Mouse (Mus musculus): ENCODE measurements around the gene Cdhr1.
"Not testable (repeated sequence)": the region's sequence is repeated elsewhere in the genome, so short reads cannot be mapped to it uniquely, and the experiment has no call there.

Cdhr1 gene

DNA sequence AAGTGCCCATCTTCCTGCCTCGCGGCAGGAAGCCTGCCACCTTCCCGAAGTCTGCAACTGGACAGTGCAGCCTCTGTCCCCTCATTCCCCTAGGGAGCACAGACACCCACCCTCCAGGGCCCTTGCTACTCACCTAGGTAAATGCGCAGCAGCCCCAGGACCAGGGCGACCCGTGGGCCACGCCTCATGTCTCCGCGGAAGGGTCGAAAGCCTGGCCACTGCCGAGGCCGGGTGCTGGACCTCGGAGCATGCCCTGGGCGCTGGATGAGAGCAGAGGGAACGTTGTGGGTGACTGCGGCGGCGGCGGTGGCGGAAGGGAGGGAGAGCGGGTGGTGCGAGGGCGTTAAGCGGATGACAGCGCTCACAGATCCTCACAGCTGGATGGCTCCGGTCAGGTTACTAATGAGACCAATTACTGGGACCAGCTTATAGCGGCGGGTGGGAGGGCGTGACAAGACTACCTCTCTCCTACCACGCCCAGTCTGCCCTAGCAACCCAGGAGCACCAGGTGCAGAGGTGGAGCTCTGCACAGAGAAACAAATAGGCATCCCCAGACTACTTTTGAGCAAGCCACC lies at the start of gene Cdhr1:
Cdhr1 (minus strand) TSS at position 392 of the 575 bp plus-strand sequence.
- DNase-seq, result no peak

DNA sequence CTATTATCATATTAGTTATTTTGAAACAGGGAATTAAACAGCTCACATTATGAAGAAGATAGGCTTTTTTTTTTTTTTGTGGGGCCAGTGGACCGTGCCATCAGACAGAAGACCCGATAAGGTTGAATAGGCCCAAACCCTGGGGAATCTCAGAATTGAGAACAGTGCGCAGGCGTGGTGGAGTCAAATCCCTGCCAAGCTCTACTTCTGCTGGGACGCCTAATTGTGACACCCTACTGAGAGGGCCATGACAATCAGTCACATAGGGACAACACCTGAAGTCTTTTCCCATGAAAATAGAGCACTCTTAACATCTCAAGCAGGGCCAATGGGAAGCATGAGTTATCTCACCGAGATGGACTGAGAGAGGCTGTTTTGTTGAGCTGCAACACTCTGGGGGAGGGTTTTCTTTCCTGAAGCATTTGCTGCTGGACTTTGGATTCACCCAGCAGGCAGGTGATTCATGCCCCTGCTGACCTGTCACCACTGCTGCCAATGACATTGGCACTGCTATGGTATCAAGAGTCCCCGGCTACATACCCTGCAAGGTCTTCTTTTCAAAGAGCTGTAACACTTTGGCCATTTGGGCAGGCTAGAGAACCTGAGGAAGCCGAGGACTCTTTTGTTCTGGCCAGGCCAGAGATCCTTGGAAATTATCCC lies 41.0 kb upstream of the Cdhr1 start:
- DNase-seq, result no peak

DNA sequence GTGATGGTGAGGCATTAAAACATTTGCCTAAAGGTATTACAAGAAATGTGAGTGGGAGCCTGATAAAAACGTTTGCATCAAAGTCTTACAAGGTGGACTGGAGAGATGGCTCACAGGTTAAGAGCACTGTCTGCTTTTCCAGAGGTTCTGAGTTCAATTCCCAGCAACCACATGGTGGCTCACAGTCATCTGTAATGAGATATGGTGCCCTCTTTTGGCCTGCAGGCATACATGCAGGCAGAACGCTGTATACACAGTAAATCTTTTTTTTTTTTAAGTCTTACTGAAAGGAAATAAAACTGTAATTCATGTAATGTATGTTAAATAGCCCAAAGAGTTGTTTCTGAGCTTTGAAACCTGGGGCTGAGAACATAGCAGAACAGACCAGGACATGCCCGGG lies 39.4 kb upstream of the Cdhr1 start:
- DNase-seq, result not testable (repeated sequence)

DNA sequence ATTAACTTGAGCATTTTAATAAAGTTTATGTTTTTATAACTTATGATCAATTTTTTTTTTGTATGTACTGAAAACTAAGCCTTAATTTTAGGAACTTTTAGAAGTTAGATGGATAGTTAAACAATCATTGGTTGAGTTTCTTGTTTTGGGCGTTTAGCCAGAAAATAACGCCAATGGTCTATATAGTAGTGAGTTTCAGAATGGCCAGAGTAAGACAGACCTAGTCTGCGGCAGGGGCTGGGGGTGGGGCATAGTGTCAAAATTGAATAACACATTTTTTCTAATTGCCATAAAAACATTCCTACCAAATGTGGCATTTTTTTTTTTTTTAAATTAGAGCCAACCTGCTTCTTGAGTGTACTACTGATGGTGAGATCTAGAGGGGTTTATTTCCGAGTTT lies 38.0 kb upstream of the Cdhr1 start:
- DNase-seq, result peak; percentile 33

DNA sequence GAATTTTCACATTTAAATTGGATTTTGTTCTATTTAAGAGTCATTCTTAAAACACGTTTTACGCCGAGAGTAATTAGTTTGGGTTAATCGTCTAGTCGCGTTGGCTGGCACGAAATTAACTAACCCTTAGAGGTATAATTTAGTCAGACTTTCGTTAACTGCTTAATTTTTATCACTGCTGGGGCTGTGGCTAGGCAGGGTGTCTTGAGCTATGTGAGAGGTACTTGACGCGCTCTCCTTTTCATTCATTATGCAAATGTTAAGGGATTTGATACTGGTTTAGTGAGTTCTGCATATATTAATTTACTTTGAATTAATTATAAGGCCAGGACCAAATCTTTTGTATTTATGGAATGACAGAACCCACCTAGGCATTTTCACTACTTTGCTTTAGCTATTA lies 37.5 kb upstream of the Cdhr1 start:
- no peak for DNase-seq

DNA sequence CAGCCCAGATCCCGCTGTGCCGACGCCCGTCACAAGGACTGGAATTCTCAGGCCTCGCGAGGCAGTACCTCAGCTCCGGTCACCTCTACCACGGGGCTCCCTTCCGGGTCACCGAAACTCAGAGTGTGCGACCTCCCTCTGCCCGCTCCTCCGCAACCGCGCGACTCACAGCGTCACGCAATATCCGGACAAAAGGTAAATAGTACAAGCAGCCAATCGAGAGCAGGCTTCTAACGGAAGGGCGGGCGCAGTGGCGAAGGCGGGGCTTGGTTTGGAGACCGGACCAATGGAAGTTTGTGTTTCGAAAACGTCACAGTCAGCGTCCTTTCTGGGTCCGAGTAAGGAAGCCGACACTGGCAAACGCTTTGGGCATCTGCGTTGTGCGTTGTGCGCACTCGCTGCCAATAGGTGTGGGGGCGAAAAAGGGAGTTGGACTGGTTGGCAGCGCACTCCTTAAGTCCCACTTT lies 37.0 kb upstream of the Cdhr1 start, which contains the start of gene Ghitm:
Ghitm (minus strand) TSS at position 146 of the 467 bp plus-strand sequence.
- peak; percentile 98 for DNase-seq

DNA sequence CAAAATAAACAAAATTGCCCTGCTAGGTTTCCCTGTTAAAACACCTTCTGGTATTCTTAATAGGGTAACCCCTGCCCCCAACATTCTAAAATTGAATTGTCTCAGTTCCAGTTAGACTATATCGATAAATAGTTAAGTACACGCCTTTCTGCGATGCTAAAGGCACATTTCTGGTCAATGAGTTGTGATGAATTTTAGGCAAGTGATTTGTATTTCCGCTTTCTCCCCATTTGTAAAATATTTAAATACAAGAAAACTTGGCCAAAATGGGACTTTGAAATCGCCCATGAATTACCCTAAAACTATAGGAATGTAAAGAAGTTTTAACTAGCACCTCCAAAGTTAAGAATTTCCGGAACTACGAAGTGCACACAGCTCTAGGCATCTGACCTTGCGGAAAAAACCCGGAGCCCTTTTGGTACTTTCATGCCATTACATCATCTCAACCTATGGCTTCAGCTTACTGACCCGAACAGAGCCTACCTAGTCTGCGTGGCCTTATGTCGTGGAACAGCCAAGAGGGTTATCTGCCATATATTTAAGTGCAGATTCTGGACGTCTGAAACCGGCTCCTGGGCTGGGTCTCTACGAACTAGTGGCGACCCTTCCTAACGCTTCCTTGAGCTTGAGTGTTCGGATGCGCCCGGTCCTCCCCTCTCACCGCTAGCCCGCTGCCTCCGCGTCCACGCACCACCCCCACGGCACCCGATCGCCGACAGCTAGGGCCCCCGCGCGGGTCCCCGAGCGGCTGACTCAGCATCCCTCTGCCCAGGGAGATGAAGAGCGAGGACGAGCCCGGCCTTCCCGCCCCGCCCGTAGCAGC lies 36.4 kb upstream of the Cdhr1 start:
- no peak for DNase-seq

- no peak for DNase-seq
Measured at GRCm38 (mm10) chr14:37127652-37128051, 29.5 kb upstream of the Cdhr1 start.

DNA sequence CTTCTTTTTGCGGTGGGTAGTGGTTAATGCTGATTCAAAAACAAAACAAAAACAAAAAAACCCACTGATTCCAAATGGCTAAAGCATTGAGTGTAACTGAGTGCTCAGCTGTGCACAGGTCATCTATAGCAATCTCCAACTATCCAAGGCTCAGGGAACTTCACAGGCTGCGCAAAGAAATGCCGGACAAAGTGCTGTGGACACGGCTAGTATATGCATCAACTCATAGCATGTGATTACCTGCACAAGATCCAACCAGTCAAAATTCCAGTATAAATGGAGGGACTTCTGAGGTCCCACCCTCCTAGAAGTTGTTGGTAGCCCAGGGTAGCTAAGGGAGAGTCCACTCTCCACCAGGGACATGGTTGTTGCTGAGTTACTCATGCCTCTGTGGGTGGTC lies 21.1 kb upstream of the Cdhr1 start:
- no peak for DNase-seq

DNA sequence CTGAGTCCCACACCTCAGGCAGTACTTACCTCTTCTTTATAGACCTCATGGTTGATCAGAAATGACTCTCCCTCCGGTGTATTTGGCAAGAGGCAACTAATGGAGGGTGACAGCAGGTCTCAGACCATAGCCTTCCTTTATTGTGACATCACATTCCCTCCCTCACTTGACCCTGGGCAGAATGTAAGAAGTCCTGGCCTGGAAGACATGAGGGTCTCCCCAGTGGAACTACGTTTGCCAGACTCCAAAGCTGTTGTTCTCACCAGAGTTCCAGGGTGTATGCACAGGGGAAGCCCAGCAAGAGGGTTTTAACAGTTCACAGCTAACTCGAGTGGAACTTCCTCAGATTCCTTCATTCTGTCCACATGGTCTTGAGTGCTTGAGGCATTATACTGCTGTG lies 15.8 kb upstream of the Cdhr1 start, which contains the start of gene 2610528A11Rik:
2610528A11Rik (minus strand) TSS at position 101 of the 400 bp plus-strand sequence.
- no peak for DNase-seq

GRCm38 (mm10) chr14:37112931-37113330 lies 14.8 kb upstream of the Cdhr1 start:
- no peak for DNase-seq

- no peak for DNase-seq
Measured at GRCm38 (mm10) chr14:37111371-37111770, 13.2 kb upstream of the Cdhr1 start.

- no peak for DNase-seq
Measured at GRCm38 (mm10) chr14:37110456-37110855, 12.3 kb upstream of the Cdhr1 start.

DNA sequence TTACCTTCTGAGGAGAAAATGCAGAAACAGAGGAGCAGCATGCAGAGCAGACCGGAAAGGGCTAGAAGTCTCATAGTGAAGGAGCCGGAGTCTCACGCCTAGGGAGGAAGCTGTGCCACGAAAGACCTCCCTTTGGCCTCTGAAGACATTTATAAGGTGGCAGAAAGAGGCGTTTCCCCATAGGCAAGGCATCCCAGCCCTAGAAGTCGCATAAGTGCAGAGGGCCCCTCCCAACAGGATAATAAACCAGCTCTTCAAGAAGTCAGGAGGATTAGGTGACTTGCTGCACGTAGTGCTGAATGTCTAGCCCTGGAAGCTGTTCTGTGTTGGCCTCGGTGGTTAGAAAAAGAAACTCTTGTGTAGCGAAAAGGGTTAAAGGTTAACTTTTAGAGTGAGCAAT lies 11.8 kb upstream of the Cdhr1 start:
- no peak for DNase-seq

- DNase-seq, result no peak
Measured at GRCm38 (mm10) chr14:37109460-37109859, 11.3 kb upstream of the Cdhr1 start.

DNA sequence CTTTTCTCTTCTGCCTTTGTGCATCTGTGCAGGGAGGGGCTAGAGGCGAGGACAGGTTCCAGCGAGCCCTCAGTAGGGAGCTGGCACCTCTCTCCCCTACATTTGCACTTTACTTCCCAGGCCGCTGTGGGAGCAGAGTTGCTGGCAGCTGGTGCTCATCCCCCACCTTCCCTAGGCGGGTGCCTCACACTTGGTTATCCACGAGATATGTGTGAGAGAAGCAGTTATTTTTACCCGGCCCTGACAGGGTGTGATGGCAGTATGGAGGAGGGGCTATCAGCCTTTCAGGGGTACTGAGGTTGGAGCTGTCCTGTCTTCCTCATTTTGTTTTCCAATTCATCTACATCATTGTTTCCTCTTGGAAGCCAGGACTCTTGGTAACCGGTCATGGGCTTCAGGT lies 7.7 kb upstream of the Cdhr1 start:
- DNase-seq, result no peak

DNA sequence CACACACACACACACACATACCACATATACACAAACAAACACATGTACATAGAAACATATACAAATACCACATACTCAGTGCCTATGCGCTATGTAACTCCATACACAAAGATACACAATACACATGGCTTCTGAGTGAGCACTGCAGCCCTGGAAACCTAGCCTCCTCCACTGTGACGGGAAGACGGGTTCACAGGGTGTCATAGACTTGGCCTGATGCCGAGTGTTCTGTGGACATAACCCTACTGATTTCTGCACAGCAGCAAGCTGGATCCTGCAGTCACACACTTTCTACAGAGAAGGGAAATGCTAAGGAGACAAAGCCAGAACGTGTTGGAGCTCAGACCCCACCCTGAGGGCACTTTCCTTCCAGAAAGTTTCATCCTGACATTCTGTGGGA lies 6.6 kb upstream of the Cdhr1 start:
- no peak for DNase-seq

GRCm38 (mm10) chr14:37102484-37102883 lies 4.3 kb upstream of the Cdhr1 start:
- no peak for DNase-seq

DNA sequence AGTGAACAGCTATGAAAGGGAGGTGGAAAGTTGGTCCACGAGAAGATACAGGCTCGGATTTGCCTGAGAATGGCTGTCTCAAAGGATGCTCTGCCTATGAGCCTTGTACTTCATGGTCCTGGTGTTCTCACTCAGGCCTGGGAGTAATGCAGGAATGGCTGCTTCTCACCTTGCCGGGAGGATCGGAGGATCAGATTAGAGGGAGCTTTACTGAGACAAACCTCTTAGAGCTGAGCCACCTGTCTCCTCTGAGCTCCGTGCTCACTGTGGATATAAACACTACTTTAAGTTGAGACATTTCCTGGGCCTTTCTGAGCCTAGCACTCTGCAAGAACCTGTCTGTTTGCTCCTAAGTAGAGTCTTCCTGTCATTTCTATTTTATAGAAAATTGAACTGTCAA lies 3.4 kb upstream of the Cdhr1 start:
- DNase-seq, result no peak

- no peak for DNase-seq
Measured at GRCm38 (mm10) chr14:37095556-37095955, 2.6 kb downstream of the Cdhr1 start.

GRCm38 (mm10) chr14:37094436-37094835 lies 3.7 kb downstream of the Cdhr1 start:
- DNase-seq, result no peak

DNA sequence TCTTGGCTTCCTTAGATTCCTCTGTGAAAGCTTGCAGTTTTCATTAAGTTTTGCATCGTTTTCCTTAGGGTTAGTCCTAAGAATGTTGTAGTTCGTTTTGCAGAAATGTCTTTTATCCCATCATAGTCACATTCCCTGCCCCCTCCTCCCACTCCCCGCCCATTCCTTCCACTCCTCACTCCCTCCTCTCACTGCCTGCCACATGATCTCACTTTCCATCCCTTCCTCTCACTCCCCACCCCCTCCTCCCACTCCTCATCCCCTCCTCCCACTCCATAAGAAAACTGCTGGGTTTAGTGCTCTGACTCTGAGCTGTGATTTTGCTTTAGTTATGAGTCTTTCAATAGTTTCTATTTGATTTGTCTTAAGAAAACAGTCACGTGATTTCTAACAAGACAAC lies 14.4 kb downstream of the Cdhr1 start:
- no peak for DNase-seq

GRCm38 (mm10) chr14:37080724-37081123 lies 17.4 kb downstream of the Cdhr1 start:
- DNase-seq, result no peak

- DNase-seq, result no peak
Measured at GRCm38 (mm10) chr14:37068516-37068915, 29.6 kb downstream of the Cdhr1 start.
